Mouse (Mus musculus) inflammation-experienced regulatory T-cells, adult 16 weeks (primary cell): ENCODE measurements around the gene Mtmr11. TPM values are rescaled to one million over a fixed set of nuclear protein-coding genes. Genes with fewer than 3 reads are reported as not detected.

Experiments
- polyA plus RNA-seq: library from polyadenylated mRNA; unstranded; fragments of 100-300 nt; shearing (Covaris generic); gene quantifications from one replicate; pipeline ENCODE4 v1.2.1, GENCODE M21; 2017

Mtmr11 gene
- 3.6 TPM for polyA plus RNA-seq

DNA sequence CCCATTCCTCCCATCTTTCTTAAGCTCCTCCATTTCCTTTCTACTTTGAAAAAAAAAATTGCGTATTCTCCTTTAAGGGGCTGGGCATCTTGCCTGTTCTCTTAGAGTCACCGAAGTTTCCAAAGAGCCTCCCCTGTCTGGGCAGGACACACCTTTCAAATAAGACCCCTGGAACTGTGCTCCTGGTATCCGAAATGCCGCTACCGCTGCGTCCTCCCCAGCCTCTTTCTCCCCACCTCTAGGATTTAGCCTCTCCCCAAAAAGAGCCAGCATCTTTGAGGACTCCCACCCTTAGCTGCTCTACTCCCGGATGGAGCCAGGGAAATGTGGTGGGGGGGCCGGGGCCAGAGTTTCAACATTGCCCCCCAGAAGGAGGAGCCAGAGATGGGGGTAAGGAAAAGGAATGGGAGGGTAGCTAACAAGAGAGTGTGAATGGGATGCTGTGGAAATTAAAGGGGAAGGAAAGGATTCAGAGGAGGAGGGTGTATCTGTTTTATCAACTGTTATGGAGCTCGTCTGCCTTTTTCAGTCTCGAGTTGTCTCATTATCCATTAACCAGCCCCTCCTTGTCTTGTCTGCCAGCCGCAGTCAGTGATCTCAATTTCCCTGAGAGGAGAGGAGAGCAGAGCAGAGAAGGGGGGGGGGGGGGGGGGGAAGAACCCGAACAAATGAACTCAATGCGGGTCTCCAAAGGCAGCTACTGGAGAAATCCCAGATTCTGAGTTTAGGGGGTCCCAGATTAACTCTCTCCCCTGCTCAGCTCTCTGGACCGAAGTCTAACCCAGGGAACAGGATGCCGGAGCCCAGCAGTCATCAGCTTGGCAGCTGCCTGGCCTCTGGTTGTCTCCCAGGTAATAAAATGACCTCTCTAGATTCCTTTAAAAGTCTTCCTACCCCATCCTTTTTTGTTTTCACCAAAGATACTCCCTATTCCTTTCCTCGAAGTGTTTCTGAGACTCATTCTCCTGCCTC is at the start of gene Mtmr11:
Gene Mtmr11, plus strand, starts transcription at position 136 of the 972 bp plus-strand sequence.

DNA sequence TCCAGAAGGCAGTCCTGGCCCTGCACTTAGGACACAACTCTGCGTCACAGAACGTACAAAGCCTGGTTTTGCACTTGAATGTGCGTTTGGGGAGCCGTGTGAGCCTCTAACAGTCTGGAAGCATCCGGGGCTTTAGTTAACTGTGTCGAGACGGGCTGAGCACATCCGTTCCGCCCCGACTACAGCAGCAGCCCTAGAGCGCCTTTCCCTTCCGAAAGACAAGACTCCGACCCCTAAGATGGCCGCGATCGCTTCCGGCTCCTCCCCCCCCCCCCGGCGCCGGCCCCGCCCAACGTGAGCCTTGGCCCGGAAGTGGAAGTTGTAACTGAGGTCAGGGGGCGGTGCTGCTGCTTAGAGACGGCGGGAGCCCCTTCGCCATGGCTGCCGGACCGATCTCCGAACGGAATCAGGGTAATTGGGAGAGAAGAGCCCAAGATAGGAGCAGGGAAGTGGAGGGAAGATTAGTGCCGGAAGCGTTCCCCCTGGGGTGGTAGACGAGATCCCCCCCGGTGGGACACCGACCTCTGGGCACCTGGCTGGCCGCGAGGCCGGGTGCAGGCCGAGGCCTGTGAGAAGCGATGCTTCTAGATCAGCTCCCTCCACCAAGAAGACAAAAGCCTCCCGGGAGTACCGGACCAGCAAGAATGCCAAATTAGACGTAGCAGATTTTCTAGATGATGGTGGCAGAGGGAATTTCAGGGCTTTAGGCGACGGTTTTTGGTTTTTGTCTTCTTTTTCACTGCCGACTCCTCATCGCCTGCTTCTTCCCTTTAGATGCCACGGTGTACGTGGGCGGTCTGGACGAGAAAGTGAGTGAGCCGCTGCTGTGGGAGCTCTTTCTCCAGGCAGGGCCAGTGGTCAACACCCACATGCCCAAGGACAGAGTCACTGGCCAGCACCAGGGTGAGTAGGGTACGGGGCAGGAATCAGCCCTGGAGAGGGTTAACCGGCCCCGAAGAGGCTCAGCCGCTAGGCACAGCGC is 10.7 kb downstream of the Mtmr11 start, which contains the start of gene Sf3b4:
Gene Sf3b4, plus strand, starts transcription at position 136 of the 982 bp plus-strand sequence.

DNA sequence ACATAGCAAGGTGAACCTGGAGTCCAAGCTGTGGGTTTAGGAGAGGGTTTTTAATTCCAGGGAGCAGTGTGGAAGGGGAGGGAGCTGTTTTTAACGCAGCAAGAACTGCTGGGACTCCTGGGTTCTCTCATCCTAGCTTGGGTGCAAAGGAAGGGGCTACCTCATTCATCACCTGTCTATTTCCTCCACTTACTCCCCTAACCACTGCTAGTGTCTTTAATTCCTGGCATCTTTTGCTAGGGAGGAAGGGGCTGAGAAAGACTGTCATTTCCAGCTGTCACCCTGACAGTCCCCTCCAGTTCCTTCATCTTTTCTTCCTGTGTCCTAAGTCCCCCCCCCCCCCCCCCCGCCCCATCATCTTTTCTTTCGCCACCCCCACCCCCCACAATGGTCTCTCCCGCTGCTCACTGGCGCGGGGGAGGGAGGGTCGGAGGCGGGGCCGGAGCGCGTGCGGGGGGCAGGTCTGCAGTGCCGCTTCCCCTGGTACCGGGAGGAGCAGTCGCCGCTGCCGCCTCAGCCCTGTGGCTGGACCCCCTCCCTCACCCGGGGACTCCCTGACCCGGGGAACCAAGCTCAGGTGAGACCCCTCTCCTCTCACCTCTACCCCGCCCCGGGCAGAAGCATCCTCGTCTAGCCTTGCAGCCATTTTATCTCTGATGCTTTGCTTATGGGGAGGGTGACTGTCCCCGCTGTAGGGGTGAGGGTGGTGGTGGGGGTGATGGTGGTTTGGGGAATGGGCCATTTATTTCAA is 19.1 kb downstream of the Mtmr11 start, which contains the start of gene Sv2a:
Gene Sv2a, plus strand, starts transcription at position 425 of the 751 bp plus-strand sequence.

DNA sequence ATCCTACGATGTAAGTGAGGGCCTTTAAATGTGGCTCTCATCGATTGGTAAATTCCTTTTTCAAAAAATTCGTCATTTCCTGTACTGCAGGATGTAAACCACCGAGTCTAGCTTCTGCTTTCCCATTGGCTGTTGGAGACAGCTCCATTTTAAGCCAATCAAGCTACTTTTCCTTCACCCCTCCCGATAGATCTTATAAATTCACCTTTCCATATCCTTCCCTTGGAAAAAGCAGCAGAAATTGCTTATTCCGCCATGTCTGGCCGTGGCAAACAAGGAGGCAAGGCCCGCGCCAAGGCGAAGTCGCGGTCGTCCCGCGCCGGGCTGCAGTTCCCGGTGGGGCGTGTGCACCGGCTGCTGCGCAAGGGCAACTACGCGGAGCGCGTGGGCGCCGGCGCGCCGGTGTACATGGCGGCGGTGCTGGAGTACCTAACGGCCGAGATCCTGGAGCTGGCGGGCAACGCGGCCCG is 57.9 kb downstream of the Mtmr11 start, which contains the start of the genes Bola1 and Hist2h2ab:
Gene Bola1, minus strand, starts transcription at position 49 of the 470 bp plus-strand sequence.
Gene Hist2h2ab, plus strand, starts transcription at position 205 of the 470 bp plus-strand sequence.

DNA sequence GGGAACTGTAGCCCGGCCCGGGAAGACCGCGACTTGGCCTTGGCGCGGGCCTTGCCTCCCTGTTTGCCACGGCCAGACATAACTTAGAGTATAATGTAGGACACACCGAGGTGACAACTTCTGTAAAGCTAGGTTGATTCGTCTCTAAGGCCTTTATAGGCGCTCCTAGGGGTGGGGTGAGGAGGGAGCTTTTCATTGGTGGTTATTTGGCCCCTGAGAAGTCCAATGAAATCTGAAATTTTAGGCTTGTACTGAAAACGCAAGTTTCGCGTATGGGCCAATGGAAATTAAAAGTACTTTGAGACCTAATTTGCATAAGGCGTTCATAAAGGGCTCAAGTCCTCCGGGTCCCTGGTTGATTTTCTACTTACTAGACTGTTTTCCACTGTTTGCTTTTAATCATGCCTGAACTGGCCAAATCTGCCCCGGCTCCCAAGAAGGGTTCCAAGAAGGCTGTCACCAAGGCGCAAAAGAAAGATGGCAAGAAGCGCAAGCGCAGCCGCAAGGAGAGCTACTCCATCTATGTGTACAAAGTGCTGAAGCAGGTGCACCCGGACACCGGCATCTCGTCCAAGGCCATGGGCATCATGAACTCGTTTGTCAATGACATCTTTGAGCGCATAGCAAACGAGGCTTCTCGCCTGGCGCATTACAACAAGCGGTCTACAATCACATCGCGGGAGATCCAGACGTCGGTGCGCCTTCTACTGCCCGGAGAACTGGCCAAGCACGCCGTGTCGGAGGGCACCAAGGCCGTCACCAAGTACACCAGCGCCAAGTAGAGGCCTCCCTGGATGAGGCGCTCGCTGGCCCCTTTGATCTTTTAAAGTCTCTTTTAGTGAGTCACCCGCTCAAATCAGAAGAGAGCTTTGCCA is 59.2 kb downstream of the Mtmr11 start, which contains the start of the genes Hist2h2ac and Hist2h2be:
Gene Hist2h2ac, minus strand, starts transcription at position 116 of the 875 bp plus-strand sequence.
Gene Hist2h2be, plus strand, starts transcription at position 355 of the 875 bp plus-strand sequence.

Other genes starting within 250 kb of the Mtmr11 start
- gene Anp32e, start 232.8 kb upstream of the Mtmr11 start, polyA plus RNA-seq: 235 TPM
- 10.0 TPM for gene Plekho1, start 166.0 kb upstream of the Mtmr11 start, polyA plus RNA-seq
- 30.5 TPM for gene Vps45, start 103.5 kb upstream of the Mtmr11 start, polyA plus RNA-seq
- gene Otud7b, start 57.5 kb upstream of the Mtmr11 start, polyA plus RNA-seq: 30.5 TPM
- 175 TPM for gene Sf3b4, start 10.3 kb downstream of the Mtmr11 start, polyA plus RNA-seq
- 2.9 TPM for gene Sv2a, start 19.1 kb downstream of the Mtmr11 start, polyA plus RNA-seq
- 37.2 TPM for gene Bola1, start 57.7 kb downstream of the Mtmr11 start, polyA plus RNA-seq
- not detected for gene Hist2h2ab, start 57.9 kb downstream of the Mtmr11 start, polyA plus RNA-seq
- gene Hist2h2ac, start 58.9 kb downstream of the Mtmr11 start, polyA plus RNA-seq: 5.7 TPM
- gene Hist2h2be, start 59.1 kb downstream of the Mtmr11 start, polyA plus RNA-seq: 4.3 TPM
- gene Hist2h3c2, start 77.1 kb downstream of the Mtmr11 start, polyA plus RNA-seq: 0.43 TPM
- gene Hist2h2aa2, start 78.3 kb downstream of the Mtmr11 start, polyA plus RNA-seq: 39.8 TPM
- gene Hist2h2aa1, start 83.5 kb downstream of the Mtmr11 start, polyA plus RNA-seq: 1.5 TPM
- gene Hist2h3c1, start 84.7 kb downstream of the Mtmr11 start, polyA plus RNA-seq: not detected
- 2.3 TPM for gene Hist2h4, start 101.3 kb downstream of the Mtmr11 start, polyA plus RNA-seq
- 1.5 TPM for gene Hist2h3b, start 106.7 kb downstream of the Mtmr11 start, polyA plus RNA-seq
- gene Hist2h2bb, start 107.7 kb downstream of the Mtmr11 start, polyA plus RNA-seq: 4.9 TPM
- gene Fcgr1, start 132.0 kb downstream of the Mtmr11 start, polyA plus RNA-seq: 0.43 TPM